ENCODE assay signal across 22 mouse cellular contexts in genomic region chr2:92029387-92030133, GRCm38 (mm10). TPM values are rescaled to one million over a fixed set of nuclear protein-coding genes. Genes with fewer than 3 reads are reported as not detected.
DNase-seq lines count a peak whose midpoint lies in the region; ATAC-seq and TF ChIP-seq lines count a peak whose summit lies in the region.
"Had no signal": no experiment of that assay in that cellular context is flagged by ENCODE, and none has a peak within 500 bp of the region (broad histone marks: within the 10 kb centered on the region; RNA-seq: fewer than 3 reads in every experiment).

No protein-coding gene starts in this region.

- H3K27me3 ChIP-seq in intestine, embryonic 14.5 days (replicated peaks; ENCODE audit: control insufficient read depth, insufficient read depth, low read length): no peaks in the 10 kb centered on the region
- H3K27me3 ChIP-seq in intestine, postnatal 0 days (replicated peaks; ENCODE audit: control insufficient read depth, insufficient read depth, low read length): no peaks in the 10 kb centered on the region
- H3K27me3 ChIP-seq in intestine, embryonic 15.5 days (replicated peaks): no peaks in the 10 kb centered on the region
- no peaks in the 10 kb centered on the region for H3K27me3 ChIP-seq in lung, embryonic 16.5 days (ENCODE audit: control insufficient read depth, insufficient read depth, low read depth, low read length)
- H3K27me3 ChIP-seq in stomach, embryonic 16.5 days (ENCODE audit: control insufficient read depth, insufficient read depth, low read length): no peaks in the 10 kb centered on the region
- H3K27me3 ChIP-seq in midbrain, embryonic 16.5 days (ENCODE audit: control insufficient read depth, insufficient read depth, low read depth, low read length): no peaks in the 10 kb centered on the region
- H3K27me3 ChIP-seq: forebrain, embryonic 15.5 days had no signal

- no peak overlapping the region for H3K4me3 ChIP-seq in intestine, embryonic 14.5 days (ENCODE audit: low read depth, low read length)
- no peak overlapping the region for H3K4me3 ChIP-seq in intestine, postnatal 0 days (ENCODE audit: low read depth, low read length)
- no peak overlapping the region for H3K4me3 ChIP-seq in intestine, embryonic 15.5 days (replicated peaks)
- no peak overlapping the region for H3K4me3 ChIP-seq in lung, embryonic 16.5 days (ENCODE audit: low read length)
- no peak overlapping the region for H3K4me3 ChIP-seq in stomach, embryonic 16.5 days (replicated peaks; ENCODE audit: low read length)
- H3K4me3 ChIP-seq in midbrain, embryonic 16.5 days (ENCODE audit: low read depth, low read length): no peak overlapping the region
- H3K4me3 ChIP-seq: embryonic facial prominence, embryonic 13.5 days; forebrain, embryonic 10.5 days; forebrain, embryonic 15.5 days; kidney, embryonic 15.5 days; liver, embryonic 15.5 days had no signal

- WGBS in intestine, embryonic 14.5 days: 67% methylated on average over 10 of the region's 10 CpGs
- WGBS in intestine, postnatal 0 days: 51% methylated on average over 10 of the region's 10 CpGs
- 66% methylated on average over 10 of the region's 10 CpGs for WGBS in intestine, embryonic 15.5 days
- 45% methylated on average over 10 of the region's 10 CpGs for WGBS in lung, embryonic 16.5 days
- 59% methylated on average over 10 of the region's 10 CpGs for WGBS in stomach, embryonic 16.5 days
- WGBS in midbrain, embryonic 16.5 days: 80% methylated on average over 10 of the region's 10 CpGs

- no peaks in the 10 kb centered on the region for H3K4me1 ChIP-seq in intestine, embryonic 14.5 days (replicated peaks; ENCODE audit: control insufficient read depth, insufficient read depth, low read length)
- no peaks in the 10 kb centered on the region; the same call in 1 of the 2 replicates for H3K4me1 ChIP-seq in intestine, postnatal 0 days (replicated peaks; ENCODE audit: control insufficient read depth, insufficient read depth, low read length)
- 0 out of 2 replicates have a peak, but pooled peaks cover 3% of the 10 kb centered on the region for H3K4me1 ChIP-seq in intestine, embryonic 15.5 days (replicated peaks)
- H3K4me1 ChIP-seq in lung, embryonic 16.5 days (replicated peaks; ENCODE audit: control insufficient read depth, insufficient read depth, low read length): peaks cover 7% of the 10 kb centered on the region
- H3K4me1 ChIP-seq in stomach, embryonic 16.5 days (ENCODE audit: control insufficient read depth, insufficient read depth, low read length): peaks cover 3% of the 10 kb centered on the region; the same call in 1 of the 2 replicates
- peaks cover 3% of the 10 kb centered on the region; the same call in 1 of the 2 replicates for H3K4me1 ChIP-seq in midbrain, embryonic 16.5 days (ENCODE audit: control insufficient read depth, insufficient read depth, low read length)
- H3K4me1 ChIP-seq: kidney, embryonic 15.5 days had no signal

- no peaks in the 10 kb centered on the region for H3K9me3 ChIP-seq in intestine, embryonic 14.5 days (ENCODE audit: control insufficient read depth, low read length)
- no peaks in the 10 kb centered on the region for H3K9me3 ChIP-seq in intestine, postnatal 0 days (ENCODE audit: control insufficient read depth)
- no peaks in the 10 kb centered on the region for H3K9me3 ChIP-seq in intestine, embryonic 15.5 days
- no peaks in the 10 kb centered on the region for H3K9me3 ChIP-seq in lung, embryonic 16.5 days (ENCODE audit: control insufficient read depth, low read length)
- H3K9me3 ChIP-seq in stomach, embryonic 16.5 days (replicated peaks; ENCODE audit: control insufficient read depth, low read length): no peaks in the 10 kb centered on the region
- H3K9me3 ChIP-seq in midbrain, embryonic 16.5 days (replicated peaks; ENCODE audit: control insufficient read depth, low read length, poor library complexity, severe bottlenecking): no peaks in the 10 kb centered on the region
- H3K9me3 ChIP-seq: embryonic facial prominence, embryonic 13.5 days; forebrain, embryonic 10.5 days; forebrain, embryonic 15.5 days; kidney, embryonic 15.5 days; liver, embryonic 15.5 days had no signal

- no peak for DNase-seq in intestine, embryonic 14.5 days (ENCODE audit: low spot score)
- no peak for DNase-seq in frontal cortex, postnatal 36 days (ENCODE audit: low spot score in 2 of 2)
- DNase-seq: adrenal gland, postnatal 25 days; cerebellum, adult 18-20 months; cerebellum, postnatal 10 days; kidney, adult 18-20 months; kidney, postnatal 25 days; liver; midbrain, embryonic 14.5 days; right cerebral cortex, adult 18-20 months had no signal

- H3K4me2 ChIP-seq in intestine, embryonic 14.5 days (ENCODE audit: low read length): no peak overlapping the region
- H3K4me2 ChIP-seq in intestine, postnatal 0 days (replicated peaks; ENCODE audit: low read depth): no peak overlapping the region
- H3K4me2 ChIP-seq in intestine, embryonic 15.5 days (replicated peaks): peak overlapping the region; percentile 14; the same call in 1 of the 2 replicates
- no peak overlapping the region for H3K4me2 ChIP-seq in lung, embryonic 16.5 days (ENCODE audit: low read depth, low read length)
- peak overlapping the region; percentile 6; the same call in 1 of the 2 replicates for H3K4me2 ChIP-seq in stomach, embryonic 16.5 days (ENCODE audit: low read depth, low read length)
- H3K4me2 ChIP-seq in midbrain, embryonic 16.5 days (ENCODE audit: low read length): no peak overlapping the region
- H3K4me2 ChIP-seq: embryonic facial prominence, embryonic 13.5 days; forebrain, embryonic 15.5 days; heart, embryonic 11.5 days; kidney, embryonic 15.5 days; liver, embryonic 15.5 days had no signal

- 0 out of 2 replicates have a peak, but pooled peaks have one; percentile 26 for ATAC-seq in intestine, embryonic 14.5 days (replicated peaks; ENCODE audit: low FRiP score, low TSS enrichment, low read depth)
- ATAC-seq in intestine, postnatal 0 days: no peak; the same call in 1 of the 2 replicates
- peak; percentile 56 for ATAC-seq in intestine, embryonic 15.5 days
- ATAC-seq in lung, embryonic 16.5 days (ENCODE audit: low read depth): peak; percentile 48
- no peak for ATAC-seq in stomach, embryonic 16.5 days (ENCODE audit: insufficient read depth, low FRiP score)
- no peak for ATAC-seq in midbrain, embryonic 16.5 days
- ATAC-seq: CD4-positive, CD25-positive, alpha-beta regulatory T cell, adult 4 months had no signal

- H3K27ac ChIP-seq in intestine, embryonic 14.5 days (ENCODE audit: low read depth): no peak overlapping the region; the same call in 1 of the 2 replicates
- no peak overlapping the region for H3K27ac ChIP-seq in intestine, postnatal 0 days (ENCODE audit: low read depth, low read length)
- peak overlapping the region; percentile 51 for H3K27ac ChIP-seq in intestine, embryonic 15.5 days
- H3K27ac ChIP-seq in lung, embryonic 16.5 days (ENCODE audit: low read length): peak overlapping the region; percentile 18
- peak overlapping the region; percentile 60 for H3K27ac ChIP-seq in stomach, embryonic 16.5 days (ENCODE audit: low read length)
- H3K27ac ChIP-seq in midbrain, embryonic 16.5 days (ENCODE audit: low read length): no peak overlapping the region
- H3K27ac ChIP-seq: embryonic facial prominence, embryonic 13.5 days; forebrain, embryonic 10.5 days; forebrain, embryonic 15.5 days; kidney, embryonic 15.5 days; liver, embryonic 15.5 days had no signal

- TF ChIP-seq CTCF in intestine, postnatal 0 days (IDR thresholded peaks at IDR 0.05; ENCODE audit: low read depth): no peak

- no peak overlapping the region for H3K9ac ChIP-seq in intestine, embryonic 14.5 days (ENCODE audit: low read length)
- no peak overlapping the region for H3K9ac ChIP-seq in intestine, postnatal 0 days (ENCODE audit: low read depth, low read length)
- no peak overlapping the region for H3K9ac ChIP-seq in intestine, embryonic 15.5 days
- no peak overlapping the region for H3K9ac ChIP-seq in lung, embryonic 16.5 days (ENCODE audit: low read length)
- H3K9ac ChIP-seq in stomach, embryonic 16.5 days (ENCODE audit: low read length): no peak overlapping the region
- H3K9ac ChIP-seq in midbrain, embryonic 16.5 days (ENCODE audit: low read depth, low read length): no peak overlapping the region
- H3K9ac ChIP-seq: embryonic facial prominence, embryonic 13.5 days; forebrain, embryonic 15.5 days; kidney, embryonic 15.5 days; liver, embryonic 15.5 days had no signal

- no peaks in the 10 kb centered on the region for H3K36me3 ChIP-seq in intestine, embryonic 14.5 days (ENCODE audit: control insufficient read depth, insufficient read depth, low read length)
- no peaks in the 10 kb centered on the region for H3K36me3 ChIP-seq in intestine, postnatal 0 days (ENCODE audit: control insufficient read depth, insufficient read depth)
- H3K36me3 ChIP-seq in intestine, embryonic 15.5 days: no peaks in the 10 kb centered on the region
- H3K36me3 ChIP-seq in lung, embryonic 16.5 days (ENCODE audit: control insufficient read depth, insufficient read depth, low read length): no peaks in the 10 kb centered on the region
- H3K36me3 ChIP-seq in stomach, embryonic 16.5 days (ENCODE audit: control insufficient read depth, insufficient read depth, low read length): no peaks in the 10 kb centered on the region
- H3K36me3 ChIP-seq in midbrain, embryonic 16.5 days (ENCODE audit: control insufficient read depth, insufficient read depth, low read length): no peaks in the 10 kb centered on the region
- H3K36me3 ChIP-seq: embryonic facial prominence, embryonic 13.5 days; forebrain, embryonic 10.5 days; forebrain, embryonic 15.5 days; kidney, embryonic 15.5 days; liver, embryonic 15.5 days had no signal

RNA-seq across cellular contexts. Expression of gene Creb3l1, which starts 5.3 kb away (rescaled TPM):
- polyA plus RNA-seq in intestine, embryonic 14.5 days (2014; fragmentation: Nextera tagmentation; extraction: Ambion mirVana): 21.2 and 24.1 TPM in 2 replicates
- polyA plus RNA-seq in intestine, postnatal 0 days (2015; fragmentation: Nextera tagmentation; extraction: Ambion mirVana): 6.8 and 8.4 TPM in 2 replicates
- polyA plus RNA-seq in intestine, embryonic 15.5 days (2015; fragmentation: Nextera tagmentation; extraction: Ambion mirVana): 16.8 and 18.7 TPM in 2 replicates
- 13.3 and 15.1 TPM in 2 replicates for polyA plus RNA-seq in lung, embryonic 16.5 days (2015; fragmentation: Nextera tagmentation; extraction: Ambion mirVana)
- 21.7 and 24.5 TPM in 2 replicates for polyA plus RNA-seq in stomach, embryonic 16.5 days (2015; fragmentation: Nextera tagmentation; extraction: Ambion mirVana)
- 1.2 and 1.9 TPM in 2 replicates for polyA plus RNA-seq in midbrain, embryonic 16.5 days (2015; fragmentation: Nextera tagmentation; extraction: Ambion mirVana)

RNA-seq across cellular contexts. Expression of gene Dgkz, which starts 53.9 kb away (rescaled TPM):
- polyA plus RNA-seq in intestine, embryonic 14.5 days (2014; fragmentation: Nextera tagmentation; extraction: Ambion mirVana): 71.9 and 75.6 TPM in 2 replicates
- 53.2 and 56.8 TPM in 2 replicates for polyA plus RNA-seq in intestine, postnatal 0 days (2015; fragmentation: Nextera tagmentation; extraction: Ambion mirVana)
- 60.3 and 76.1 TPM in 2 replicates for polyA plus RNA-seq in intestine, embryonic 15.5 days (2015; fragmentation: Nextera tagmentation; extraction: Ambion mirVana)
- 55.9 and 59.7 TPM in 2 replicates for polyA plus RNA-seq in lung, embryonic 16.5 days (2015; fragmentation: Nextera tagmentation; extraction: Ambion mirVana)
- polyA plus RNA-seq in stomach, embryonic 16.5 days (2015; fragmentation: Nextera tagmentation; extraction: Ambion mirVana): 34.9 and 38.3 TPM in 2 replicates
- polyA plus RNA-seq in midbrain, embryonic 16.5 days (2015; fragmentation: Nextera tagmentation; extraction: Ambion mirVana): 28.3 and 33.3 TPM in 2 replicates

Comparison
In these comparisons a context has a peak if more than half of its experiments do, and no peak if none do; other contexts are left out.
1. ATAC-seq: peak in intestine, embryonic 14.5 days (single experiment), intestine, embryonic 15.5 days (single experiment) and lung, embryonic 16.5 days (single experiment); none in intestine, postnatal 0 days (single experiment), stomach, embryonic 16.5 days (single experiment) and midbrain, embryonic 16.5 days (single experiment).
2. H3K27ac ChIP-seq: peak in intestine, embryonic 15.5 days (single experiment), lung, embryonic 16.5 days (single experiment) and stomach, embryonic 16.5 days (single experiment); none in intestine, embryonic 14.5 days (single experiment), intestine, postnatal 0 days (single experiment) and midbrain, embryonic 16.5 days (single experiment).
3. H3K4me2 ChIP-seq: peak in intestine, embryonic 15.5 days (single experiment) and stomach, embryonic 16.5 days (single experiment); none in intestine, embryonic 14.5 days (single experiment), intestine, postnatal 0 days (single experiment), lung, embryonic 16.5 days (single experiment) and midbrain, embryonic 16.5 days (single experiment).